Mouse (Mus musculus) megakaryocyte, embryonic 14.5 days (primary cell): Measurements from ENCODE around the gene Rsph1.

Experiments used
- FLI1 ChIP-seq: IDR thresholded peaks from 2 replicates; pipeline ENCODE4 v1.6.1; 2012; ENCODE audit warnings: low read length, inconsistent platforms, mixed read lengths
- GATA1 ChIP-seq: IDR thresholded peaks from 3 replicates; pipeline ENCODE4 v1.6.1; 2012; ENCODE audit warnings: mixed read lengths, low read length, inconsistent platforms, borderline replicate concordance

- no peak for TF ChIP-seq FLI1
- TF ChIP-seq GATA1: no peak
Measured at GRCm38 (mm10) chr17:31326220-31326852, 49.2 kb upstream of the Rsph1 start.
